Mouse (Mus musculus): ENCODE data around the gene Uso1. TPM values are rescaled to one million over a fixed set of nuclear protein-coding genes. Genes with fewer than 3 reads are reported as not detected.
"Not testable (repeated sequence)": the region's sequence is repeated elsewhere in the genome, so short reads cannot be mapped to it uniquely, and the experiment has no call there.

Gene Uso1
- polyA plus RNA-seq, 1 experiment from 2014 or later = 42.5 TPM

DNA sequence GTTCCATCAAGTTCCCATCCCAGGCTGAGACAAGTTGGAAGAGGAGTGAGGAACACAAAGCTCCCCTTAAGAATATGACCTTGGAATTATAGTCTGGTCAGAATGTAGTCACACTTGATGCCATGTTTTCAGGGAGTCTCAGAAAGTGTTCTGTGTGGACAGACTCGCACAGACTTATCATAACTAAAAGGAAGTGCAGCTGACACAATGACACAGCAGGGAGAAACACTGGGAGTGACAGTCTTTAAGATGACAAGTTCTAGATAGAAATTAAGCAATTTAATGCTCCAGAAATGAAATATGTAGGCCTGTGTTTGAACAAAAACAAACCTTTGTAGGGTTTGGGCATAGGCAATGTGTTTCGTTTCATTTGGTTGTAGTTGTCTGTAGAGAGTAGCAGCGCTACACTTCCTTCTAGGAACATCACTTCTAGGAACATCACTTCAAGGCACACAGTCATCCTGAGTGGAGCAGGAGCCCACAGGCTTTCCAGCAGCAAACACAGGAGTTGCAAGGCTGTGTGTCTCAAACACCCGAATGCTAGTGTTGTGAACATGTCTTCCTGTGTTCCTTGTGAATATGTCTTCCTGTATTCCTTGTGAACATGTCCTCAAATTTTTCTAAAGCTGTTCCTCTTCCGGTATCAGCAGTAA, 11.7 kb downstream of the Uso1 start:
- WGBS = 90% methylated on average over 5 of the region's 5 CpGs
- Histone ChIP-seq H3K4me2 (no peak overlapping the region), H3K4me1 (no peaks in the 10 kb centered on the region), H3K27ac (no peak overlapping the region), H3K36me3 (replicated peaks) (peaks cover 6% of the 10 kb centered on the region; the same call in 1 of the 2 replicates), H3K27me3 (replicated peaks) (no peaks in the 10 kb centered on the region), H3K9ac (no peak overlapping the region), H3K9me3 (no peaks in the 10 kb centered on the region), H3K4me3 (no peak overlapping the region)
- no peak for ATAC-seq (replicated peaks)

DNA sequence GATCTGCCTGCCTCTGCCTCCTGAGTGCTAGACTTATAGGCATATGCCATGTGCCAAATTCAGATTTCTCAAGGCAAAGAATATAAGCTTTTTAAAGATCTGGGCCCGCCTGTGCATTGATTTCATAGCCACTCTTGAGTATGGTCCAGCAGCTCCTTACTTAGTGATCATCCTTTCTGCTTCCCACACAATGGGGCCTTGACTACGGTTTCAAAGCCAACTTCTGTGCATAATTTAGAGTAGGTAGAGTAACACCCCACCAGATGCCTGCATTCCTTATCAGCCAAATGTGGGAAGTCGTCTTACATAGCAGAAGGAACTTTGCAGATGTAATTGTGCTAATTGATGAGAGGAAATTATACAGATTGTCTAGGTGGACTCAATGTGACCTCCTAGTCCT, 17.1 kb downstream of the Uso1 start:
- no peaks in the 10 kb centered on the region for H3K27me3 ChIP-seq (replicated peaks)
- no peak overlapping the region for H3K4me3 ChIP-seq
- H3K9ac ChIP-seq = no peak overlapping the region
- peaks cover 9% of the 10 kb centered on the region; the same call in 1 of the 2 replicates for H3K36me3 ChIP-seq (replicated peaks)
- no peaks in the 10 kb centered on the region for H3K9me3 ChIP-seq
- H3K4me2 ChIP-seq = no peak overlapping the region
- H3K4me1 ChIP-seq = no peaks in the 10 kb centered on the region
- 87% methylated on average over 3 of the region's 3 CpGs for WGBS
- H3K27ac ChIP-seq = no peak overlapping the region
- no peak for ATAC-seq (replicated peaks)

DNA sequence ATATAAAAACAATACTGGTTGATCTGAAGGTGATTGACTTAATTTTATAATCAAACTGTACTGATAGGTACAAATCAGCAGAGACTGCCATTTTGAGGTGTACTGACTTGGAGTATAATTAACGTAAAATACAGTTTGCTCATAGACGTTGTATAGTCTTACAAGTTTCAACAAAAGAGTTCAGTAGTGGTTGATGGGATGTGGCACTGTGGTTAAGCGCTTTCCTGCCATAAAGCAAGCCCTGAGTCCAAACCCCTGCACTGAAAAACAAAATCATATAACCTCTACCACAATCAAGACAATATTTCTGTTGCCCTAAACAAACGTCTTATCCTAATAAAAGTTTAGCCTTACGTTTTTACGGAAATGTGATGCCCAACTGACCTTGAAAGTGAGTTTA, 28.2 kb downstream of the Uso1 start:
- Histone ChIP-seq H3K9me3 (no peaks in the 10 kb centered on the region), H3K4me3 (no peak overlapping the region), H3K9ac (no peak overlapping the region), H3K27ac (no peak overlapping the region), H3K36me3 (replicated peaks) (peaks cover 16% of the 10 kb centered on the region), H3K4me2 (no peak overlapping the region), H3K27me3 (replicated peaks) (no peaks in the 10 kb centered on the region), H3K4me1 (no peaks in the 10 kb centered on the region)
- no peak for ATAC-seq (replicated peaks)
- WGBS = 95% methylated on average over 6 of the region's 6 CpGs

DNA sequence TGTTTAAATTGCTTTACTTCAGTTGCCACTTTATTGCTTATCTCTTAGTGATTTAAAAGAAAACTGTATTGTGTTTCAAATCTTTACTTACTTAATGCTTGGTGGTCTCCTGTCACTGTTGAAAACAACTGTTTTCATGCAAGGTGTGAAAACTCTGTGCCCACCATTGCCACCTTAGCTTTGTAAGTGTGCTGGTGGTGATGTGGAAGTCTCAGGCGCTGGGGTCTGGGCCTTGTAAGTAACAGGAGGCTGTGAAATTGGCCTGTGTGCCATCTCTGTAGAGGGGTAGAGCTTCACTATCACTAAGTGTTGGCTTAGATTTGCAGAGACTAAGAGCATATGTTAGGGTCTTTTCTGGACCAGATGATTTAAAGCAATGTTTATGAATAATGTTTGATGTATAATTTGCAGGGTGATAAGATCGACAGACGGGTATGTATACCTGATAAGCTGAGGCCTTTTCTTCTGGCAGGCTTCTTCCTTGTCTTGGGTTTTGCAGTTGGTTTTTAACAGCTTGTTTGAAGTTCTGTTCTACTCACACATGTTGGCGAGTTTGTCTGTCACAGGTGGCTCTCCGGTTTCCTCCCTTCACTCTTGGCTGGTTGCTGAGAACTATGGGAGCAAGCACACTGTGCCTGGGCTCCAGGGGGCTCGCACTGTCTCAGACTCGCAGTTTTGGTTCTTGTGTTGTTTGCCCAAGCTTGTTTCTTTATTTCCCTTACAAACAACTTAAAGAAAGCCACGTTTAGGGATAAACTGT, 45.5 kb downstream of the Uso1 start:
- no peak for ATAC-seq (replicated peaks)
- no peaks in the 10 kb centered on the region for H3K27me3 ChIP-seq (replicated peaks)
- H3K9ac ChIP-seq = no peak overlapping the region
- no peak overlapping the region for H3K4me3 ChIP-seq
- no peaks in the 10 kb centered on the region for H3K9me3 ChIP-seq
- H3K4me1 ChIP-seq = no peaks in the 10 kb centered on the region
- H3K4me2 ChIP-seq = no peak overlapping the region
- no peak overlapping the region for H3K27ac ChIP-seq
- H3K36me3 ChIP-seq (replicated peaks) = peaks cover 36% of the 10 kb centered on the region
- 89% methylated on average over 8 of the region's 8 CpGs for WGBS

DNA sequence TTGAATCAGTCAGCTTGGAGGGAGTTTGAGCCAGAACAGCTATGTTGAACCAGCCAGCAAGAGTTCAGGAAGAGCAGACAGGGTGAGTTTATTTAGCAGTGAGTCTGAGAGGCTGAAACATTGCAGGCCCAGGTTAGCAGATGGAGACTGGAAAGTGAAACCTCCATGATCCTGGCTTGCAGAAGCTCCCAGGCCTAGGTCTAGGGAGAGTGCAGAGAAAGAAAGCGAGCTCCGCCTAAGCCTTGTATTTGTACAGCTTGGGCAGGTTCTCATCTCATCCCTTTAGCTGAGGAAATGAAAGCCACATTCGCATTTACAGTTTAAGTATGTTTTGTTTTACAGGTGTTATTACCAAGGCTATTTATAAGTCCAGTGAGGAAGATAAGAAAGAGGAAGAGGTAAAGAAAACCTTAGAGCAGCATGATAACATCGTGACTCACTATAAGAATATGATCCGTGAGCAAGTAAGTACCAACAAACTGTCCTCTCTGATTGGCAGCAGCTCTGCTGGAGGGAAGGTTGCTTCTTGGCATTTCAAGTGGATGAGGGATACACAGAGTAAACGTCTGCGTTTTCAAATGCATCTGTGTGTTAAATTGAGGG, 51.2 kb downstream of the Uso1 start:
- Histone ChIP-seq H3K4me1 (no peaks in the 10 kb centered on the region), H3K36me3 (replicated peaks) (peaks cover 45% of the 10 kb centered on the region), H3K4me3 (no peak overlapping the region), H3K4me2 (no peak overlapping the region), H3K9me3 (no peaks in the 10 kb centered on the region), H3K9ac (no peak overlapping the region), H3K27ac (no peak overlapping the region), H3K27me3 (replicated peaks) (no peaks in the 10 kb centered on the region)
- WGBS = 98% methylated on average over 7 of the region's 7 CpGs
- no peak for ATAC-seq (replicated peaks)

DNA sequence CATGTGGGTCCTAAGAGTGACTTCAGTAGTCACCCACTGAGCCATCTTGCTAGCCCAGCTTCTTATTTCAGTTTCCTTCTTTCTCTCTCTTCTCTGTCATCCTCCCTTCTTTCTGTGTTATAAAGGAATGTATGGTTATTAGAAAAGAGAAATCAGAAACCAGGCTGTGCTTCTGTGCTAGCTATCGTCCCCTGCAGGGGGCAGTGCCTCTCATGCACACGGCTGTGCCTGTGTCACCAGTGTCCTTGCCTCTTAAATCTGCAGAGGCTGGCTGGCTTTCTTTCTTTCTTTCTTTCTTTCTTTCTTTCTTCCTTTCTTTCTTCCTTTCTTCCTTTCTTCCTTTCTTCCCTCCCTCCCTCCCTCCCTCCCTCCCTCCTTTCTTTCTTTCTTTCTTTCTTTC, 58.0 kb downstream of the Uso1 start:
- H3K9me3 ChIP-seq; H3K27ac ChIP-seq; H3K4me1 ChIP-seq; ATAC-seq (replicated peaks); H3K4me3 ChIP-seq; H3K27me3 ChIP-seq (replicated peaks); H3K9ac ChIP-seq; H3K4me2 ChIP-seq: not testable (repeated sequence)
- H3K36me3 ChIP-seq (replicated peaks) = peaks cover 33% of the 10 kb centered on the region
- WGBS = 48% methylated on average over 2 of the region's 2 CpGs

DNA sequence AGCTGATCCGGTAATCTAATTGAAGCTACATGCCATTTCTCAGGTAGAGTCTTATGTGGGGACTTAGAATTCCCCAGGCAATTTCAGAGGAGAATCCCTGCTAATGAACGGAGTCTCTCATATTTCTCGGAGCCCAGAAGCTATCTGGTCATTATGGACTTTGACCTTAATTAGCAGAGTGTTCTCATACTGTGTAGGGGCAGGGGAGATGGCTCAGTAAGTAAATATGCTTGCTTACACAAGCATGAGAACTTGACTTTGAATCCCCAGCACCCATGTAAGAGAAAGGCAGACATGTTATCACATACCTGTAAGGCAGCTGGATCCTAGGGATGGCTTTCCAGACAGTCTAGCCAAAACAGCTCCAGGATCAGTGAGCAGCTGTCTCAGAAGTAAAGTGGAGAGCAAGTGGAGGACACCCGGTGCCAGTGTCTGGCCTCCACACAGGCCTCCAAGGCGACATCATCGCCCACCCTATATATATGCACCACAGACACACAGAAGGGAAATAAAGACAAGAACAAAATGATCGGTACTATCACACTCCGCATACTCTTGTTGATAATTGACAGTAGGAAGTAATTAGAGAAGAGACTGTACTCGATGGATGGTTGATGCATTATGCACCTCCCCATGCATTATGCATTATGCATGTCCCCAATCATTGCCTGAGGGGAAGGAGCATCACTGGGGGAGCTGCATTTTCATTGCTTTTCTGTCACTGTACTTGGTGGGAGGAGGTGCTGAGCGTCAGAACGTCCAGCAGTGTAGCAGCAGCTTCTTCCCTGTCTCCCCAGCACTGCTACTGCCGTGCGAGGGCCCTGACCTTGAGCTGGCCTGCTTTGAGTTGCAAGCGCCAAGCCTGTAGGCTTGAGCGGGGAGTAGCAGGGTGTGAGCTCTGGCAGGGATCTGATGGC, 59.4 kb downstream of the Uso1 start:
- ATAC-seq (replicated peaks) = peak; percentile 86
- Histone ChIP-seq H3K4me1 (peaks cover 9% of the 10 kb centered on the region), H3K9me3 (no peaks in the 10 kb centered on the region), H3K9ac (no peak overlapping the region; the same call in 1 of the 2 replicates), H3K4me3 (no peak overlapping the region), H3K36me3 (replicated peaks) (peaks cover 44% of the 10 kb centered on the region), H3K4me2 (no peak overlapping the region), H3K27me3 (replicated peaks) (no peaks in the 10 kb centered on the region), H3K27ac (peak overlapping the region; percentile 74)
- 58% methylated on average over 15 of the region's 15 CpGs for WGBS

DNA sequence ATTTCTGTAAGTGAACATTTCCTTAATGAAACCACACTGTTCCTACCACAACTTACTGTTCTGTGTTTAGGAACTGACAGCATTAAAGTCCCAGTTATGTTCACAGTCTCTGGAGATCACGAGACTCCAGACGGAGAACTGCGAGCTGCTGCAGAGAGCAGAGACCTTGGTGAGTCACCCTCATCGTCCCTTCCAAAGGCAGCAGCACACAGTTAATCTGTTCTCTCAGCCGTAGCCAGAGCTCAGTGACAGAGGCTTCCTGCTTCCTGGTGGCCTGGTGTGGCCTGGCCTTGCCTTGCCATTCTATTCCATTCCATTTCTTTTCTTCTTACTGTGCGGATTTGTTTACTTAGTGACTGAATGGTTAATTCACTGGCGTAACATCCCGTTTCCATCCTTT, 60.5 kb downstream of the Uso1 start:
- 0 out of 2 replicates have a peak overlapping the region, but pooled peaks have one; percentile 34 for H3K27ac ChIP-seq
- no peak overlapping the region for H3K9ac ChIP-seq
- peaks cover 39% of the 10 kb centered on the region for H3K36me3 ChIP-seq (replicated peaks)
- H3K4me3 ChIP-seq = no peak overlapping the region
- peaks cover 9% of the 10 kb centered on the region for H3K4me1 ChIP-seq
- no peak overlapping the region for H3K4me2 ChIP-seq
- WGBS = 61% methylated on average over 8 of the region's 8 CpGs
- no peak for ATAC-seq (replicated peaks)
- H3K9me3 ChIP-seq = no peaks in the 10 kb centered on the region
- no peaks in the 10 kb centered on the region for H3K27me3 ChIP-seq (replicated peaks)

DNA sequence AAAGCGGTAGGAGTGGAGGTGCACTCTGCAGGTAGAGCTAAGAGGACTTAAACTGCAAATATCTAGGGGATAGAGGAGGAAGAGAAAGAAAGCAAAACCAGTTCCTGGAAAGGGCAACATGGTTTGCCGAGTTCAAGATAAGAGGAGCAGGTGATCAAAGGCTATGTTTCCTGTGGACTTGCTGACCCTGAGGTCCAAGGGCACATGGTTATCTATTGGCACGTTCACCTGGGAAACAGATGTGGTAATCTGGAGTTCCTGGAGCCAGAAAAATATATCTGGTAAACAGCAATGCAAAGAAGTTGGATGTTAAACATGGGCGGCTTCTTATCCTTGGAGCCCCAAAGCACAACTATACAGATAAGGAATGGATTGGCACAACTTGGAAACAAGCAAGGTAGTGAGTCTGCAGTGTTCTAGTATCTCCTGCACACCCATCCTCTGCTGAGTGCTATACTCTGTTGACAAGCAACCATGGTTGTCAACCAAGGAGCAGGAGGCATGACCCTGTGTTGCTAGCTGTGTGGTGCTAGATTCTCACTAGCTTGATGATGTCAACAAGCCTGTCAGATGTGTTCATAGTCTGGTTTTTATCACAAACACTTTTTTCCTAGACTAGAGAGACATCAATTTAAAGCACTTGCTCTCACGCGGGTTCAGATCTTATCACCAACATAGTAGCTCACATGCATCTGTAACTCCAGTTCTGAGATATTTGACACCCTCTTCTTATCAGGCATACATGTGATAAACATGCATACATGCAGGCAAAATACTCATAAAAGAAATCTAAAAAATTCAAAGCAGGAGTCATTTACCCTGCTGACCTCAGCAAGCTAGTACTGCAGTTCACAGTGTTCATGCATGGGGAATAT, 66.7 kb downstream of the Uso1 start:
- Histone ChIP-seq H3K4me2 (no peak overlapping the region), H3K9ac (no peak overlapping the region), H3K27me3 (replicated peaks) (no peaks in the 10 kb centered on the region), H3K4me3 (no peak overlapping the region), H3K36me3 (replicated peaks) (peaks cover 38% of the 10 kb centered on the region), H3K4me1 (no peaks in the 10 kb centered on the region), H3K9me3 (no peaks in the 10 kb centered on the region), H3K27ac (no peak overlapping the region)
- WGBS = 93% methylated on average over 6 of the region's 6 CpGs
- no peak for ATAC-seq (replicated peaks)

DNA sequence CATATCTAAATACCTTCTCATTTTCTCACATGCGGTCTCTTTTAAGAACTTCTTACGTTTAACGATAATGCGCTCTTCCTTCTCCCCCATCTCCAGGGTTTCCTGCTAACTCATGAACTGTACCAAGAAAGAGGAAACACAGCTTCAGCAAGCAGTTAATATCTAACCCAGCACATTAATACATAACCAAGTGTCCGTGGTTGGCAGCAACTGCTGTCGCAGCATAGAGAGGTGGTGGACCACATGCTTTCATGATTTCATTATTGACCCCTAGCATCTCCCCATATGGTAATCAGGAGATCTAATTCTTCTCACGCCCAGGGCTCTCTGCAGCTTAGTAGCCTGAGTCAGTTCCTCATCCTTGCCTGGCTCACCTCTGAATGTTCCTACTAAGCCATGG, 67.4 kb downstream of the Uso1 start:
- no peaks in the 10 kb centered on the region for H3K4me1 ChIP-seq
- no peaks in the 10 kb centered on the region for H3K9me3 ChIP-seq
- no peak overlapping the region for H3K9ac ChIP-seq
- H3K4me2 ChIP-seq = no peak overlapping the region
- ATAC-seq (replicated peaks) = no peak
- H3K27ac ChIP-seq = no peak overlapping the region
- no peaks in the 10 kb centered on the region for H3K27me3 ChIP-seq (replicated peaks)
- WGBS = 96% methylated on average over 7 of the region's 7 CpGs
- H3K4me3 ChIP-seq = no peak overlapping the region
- peaks cover 36% of the 10 kb centered on the region for H3K36me3 ChIP-seq (replicated peaks)

DNA sequence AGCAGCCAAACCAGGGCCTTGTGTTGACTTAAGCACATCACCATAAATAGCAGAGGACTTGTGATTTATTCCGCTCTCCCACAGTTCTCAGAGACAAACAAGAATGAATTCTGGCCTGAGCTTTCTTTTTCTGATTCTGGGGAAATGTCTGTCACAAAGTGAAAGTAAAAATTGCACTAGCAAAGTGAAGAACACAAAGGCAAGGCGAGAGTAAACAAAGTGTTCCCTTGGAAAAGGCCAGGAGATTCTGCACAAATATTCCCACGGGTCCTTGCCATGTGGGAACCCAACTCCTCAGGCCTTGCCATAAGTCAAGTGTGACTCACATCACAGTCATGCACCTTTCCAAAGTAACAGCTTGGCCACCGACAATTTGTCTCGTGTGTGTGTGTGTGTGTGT, 68.0 kb downstream of the Uso1 start:
- Histone ChIP-seq H3K27me3 (replicated peaks) (no peaks in the 10 kb centered on the region), H3K9me3 (no peaks in the 10 kb centered on the region), H3K4me2 (no peak overlapping the region), H3K27ac (no peak overlapping the region), H3K9ac (no peak overlapping the region), H3K4me1 (no peaks in the 10 kb centered on the region), H3K4me3 (no peak overlapping the region), H3K36me3 (replicated peaks) (peaks cover 33% of the 10 kb centered on the region)
- ATAC-seq (replicated peaks) = no peak
- WGBS = 95% methylated on average over 4 of the region's 5 CpGs
